Mouse (Mus musculus) embryonic facial prominence, embryonic 15.5 days (tissue): ENCODE measurements around the gene Sgk1. TPM values are rescaled to one million over a fixed set of nuclear protein-coding genes. Genes with fewer than 3 reads are reported as not detected.

ENCODE experiments used
- ATAC-seq: fragments of 200-750 bp; cut with Nextera tagmentation; 2 replicates; pipeline ENCODE4 v1.8.0; 2017; ENCODE audit warnings: low read depth, moderate TSS enrichment; ENCODE audit not compliant: insufficient number of reproducible peaks, low FRiP score, low TSS enrichment
- H3K27ac ChIP-seq: fragments of 300-500 bp; sonication (generic); replicated peaks from 2 replicates; pipeline ENCODE4 v1.5.1; 2015; ENCODE audit warnings: mild to moderate bottlenecking, inconsistent platforms
- H3K27me3 ChIP-seq: fragments of 300-500 bp; sonication (generic); 2 replicates; pipeline ENCODE4 v1.6.1; 2015; ENCODE audit warnings: inconsistent platforms
- H3K36me3 ChIP-seq: fragments of 300-500 bp; sonication (generic); 2 replicates; pipeline ENCODE4 v1.6.1; 2015; ENCODE audit warnings: mild to moderate bottlenecking, inconsistent platforms
- H3K4me1 ChIP-seq: fragments of 300-500 bp; sonication (generic); 2 replicates; pipeline ENCODE4 v1.6.1; 2015; ENCODE audit warnings: inconsistent platforms
- H3K4me2 ChIP-seq: fragments of 300-500 bp; sonication (generic); replicated peaks from 2 replicates; pipeline ENCODE4 v1.6.1; 2015; ENCODE audit warnings: mild to moderate bottlenecking, inconsistent platforms
- H3K4me3 ChIP-seq: fragments of 300-500 bp; sonication (generic); replicated peaks from 2 replicates; pipeline ENCODE4 v1.5.1; 2015; ENCODE audit warnings: mild to moderate bottlenecking, inconsistent platforms
- H3K9ac ChIP-seq: fragments of 300-500 bp; sonication (generic); 2 replicates; pipeline ENCODE4 v1.6.1; 2015; ENCODE audit warnings: inconsistent platforms
- H3K9me3 ChIP-seq: fragments of 300-500 bp; sonication (generic); replicated peaks from 2 replicates; pipeline ENCODE4 v1.6.1; 2016; ENCODE audit warnings: inconsistent platforms
- WGBS: fragments of 180-500 bp; shearing (Covaris S2); methylation state at CpG from one replicate; pipeline ENCODE4 v1.1.7; 2015; 5-methylcytosine and 5-hydroxymethylcytosine counted together
- polyA plus RNA-seq: library from polyadenylated mRNA; unstranded; fragments of >200 nt; fragmentation: Nextera tagmentation; extraction: Ambion mirVana; gene quantifications from 2 replicates; pipeline ENCODE4 v1.2.1, GENCODE M21; 2015

Sgk1 gene
- polyA plus RNA-seq, 1 experiment from 2014 or later, result 50.1 TPM

DNA sequence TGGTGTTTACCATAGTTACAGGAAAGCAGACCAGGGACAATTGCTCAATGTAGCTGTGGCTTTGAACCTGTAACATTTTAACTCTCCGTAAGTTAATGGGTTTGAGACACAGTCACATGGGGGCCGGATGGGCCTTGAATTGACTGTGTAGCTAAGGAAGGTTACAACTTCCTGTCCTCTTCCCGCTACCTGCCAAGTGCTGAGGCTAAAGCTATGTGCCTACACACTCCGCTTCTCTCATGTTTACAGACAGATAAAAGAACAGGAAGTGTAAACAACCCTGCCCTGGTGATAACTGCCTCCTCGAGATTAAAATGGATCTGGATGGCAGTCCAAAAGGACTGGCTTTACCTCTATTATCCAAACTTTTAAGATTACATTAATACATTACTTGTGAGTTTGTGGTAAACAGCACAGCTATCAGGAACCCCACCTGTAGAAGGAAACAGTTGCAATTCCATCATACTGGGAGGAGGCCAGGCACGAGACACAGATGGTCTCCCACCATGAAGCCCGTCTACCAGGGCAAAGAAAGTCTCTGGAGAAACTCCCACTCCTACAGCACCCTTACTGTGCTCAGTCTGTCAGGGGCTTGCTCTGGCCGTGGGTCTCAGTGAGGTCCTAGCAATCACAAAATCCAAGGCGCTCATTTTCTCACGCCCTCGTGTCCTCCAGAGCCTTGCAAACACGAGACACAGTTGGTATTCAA is 54.7 kb downstream of the Sgk1 start:
- no peaks in the 10 kb centered on the region for H3K9me3 ChIP-seq
- WGBS, result 37% methylated on average over 12 of the region's 12 CpGs
- H3K27me3 ChIP-seq, result no peaks in the 10 kb centered on the region
- H3K4me1 ChIP-seq, result peaks cover 15% of the 10 kb centered on the region
- no peaks in the 10 kb centered on the region for H3K36me3 ChIP-seq
- 0 out of 2 replicates have a peak overlapping the region, but pooled peaks have one; percentile 15 for H3K4me2 ChIP-seq
- no peak overlapping the region for H3K9ac ChIP-seq
- H3K27ac ChIP-seq, result peak overlapping the region; percentile 73
- H3K4me3 ChIP-seq, result 0 out of 2 replicates have a peak overlapping the region, but pooled peaks have one; percentile 8
- ATAC-seq, result no peak

DNA sequence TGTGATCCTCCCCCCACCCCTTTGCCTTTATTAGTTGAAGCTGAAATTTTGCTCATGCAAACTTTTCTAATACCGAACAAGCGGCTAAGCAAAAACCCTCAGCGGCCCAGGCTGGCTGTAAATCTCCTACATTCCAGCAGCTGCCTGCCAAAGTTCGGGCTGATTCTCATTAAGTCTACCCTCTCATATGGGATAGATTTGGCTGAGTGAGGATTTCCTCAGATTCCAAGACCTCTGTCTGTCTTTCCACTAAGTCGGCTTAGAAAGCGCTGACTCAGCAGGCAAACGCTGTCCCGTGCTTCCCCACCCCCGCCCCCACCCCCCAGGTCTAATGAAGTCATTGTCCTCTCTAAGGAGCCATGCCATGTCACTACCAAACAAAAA is 55.2 kb downstream of the Sgk1 start:
- Histone ChIP-seq H3K27me3 (no peaks in the 10 kb centered on the region), H3K36me3 (no peaks in the 10 kb centered on the region), H3K4me1 (peaks cover 15% of the 10 kb centered on the region), H3K9ac (no peak overlapping the region), H3K4me2 (peak overlapping the region; percentile 15; the same call in 1 of the 2 replicates), H3K4me3 (peak overlapping the region; percentile 8; the same call in 1 of the 2 replicates), H3K27ac (peak overlapping the region; percentile 73), H3K9me3 (no peaks in the 10 kb centered on the region)
- peak; percentile 84; the same call in 1 of the 2 replicates for ATAC-seq
- WGBS, result 6% methylated on average over 9 of the region's 9 CpGs

DNA sequence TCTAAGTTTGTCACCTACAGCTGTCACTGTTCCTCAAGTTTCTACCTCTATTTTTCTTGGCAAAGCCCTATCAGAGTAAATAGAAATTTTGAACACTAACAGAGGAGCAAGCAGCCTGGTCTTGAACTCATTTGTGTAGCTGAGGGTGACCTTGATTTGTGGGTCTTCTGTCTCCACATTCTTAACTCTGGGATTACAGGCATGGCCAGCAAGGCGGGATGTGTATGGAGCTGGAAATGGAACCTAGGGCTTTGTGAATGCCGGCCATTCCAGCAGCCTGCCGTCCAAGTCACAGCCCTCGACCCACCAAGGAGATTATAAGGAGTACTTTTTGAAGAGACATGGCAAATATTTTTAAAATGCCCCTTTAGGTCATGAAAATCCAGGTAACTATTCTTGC is 56.2 kb downstream of the Sgk1 start:
- no peak overlapping the region for H3K4me3 ChIP-seq
- H3K9me3 ChIP-seq, result no peaks in the 10 kb centered on the region
- H3K9ac ChIP-seq, result no peak overlapping the region
- H3K27me3 ChIP-seq, result no peaks in the 10 kb centered on the region
- WGBS, result 62% methylated on average over 4 of the region's 4 CpGs
- H3K36me3 ChIP-seq, result no peaks in the 10 kb centered on the region
- H3K4me1 ChIP-seq, result peaks cover 15% of the 10 kb centered on the region
- H3K27ac ChIP-seq, result no peak overlapping the region
- H3K4me2 ChIP-seq, result no peak overlapping the region
- ATAC-seq, result no peak

DNA sequence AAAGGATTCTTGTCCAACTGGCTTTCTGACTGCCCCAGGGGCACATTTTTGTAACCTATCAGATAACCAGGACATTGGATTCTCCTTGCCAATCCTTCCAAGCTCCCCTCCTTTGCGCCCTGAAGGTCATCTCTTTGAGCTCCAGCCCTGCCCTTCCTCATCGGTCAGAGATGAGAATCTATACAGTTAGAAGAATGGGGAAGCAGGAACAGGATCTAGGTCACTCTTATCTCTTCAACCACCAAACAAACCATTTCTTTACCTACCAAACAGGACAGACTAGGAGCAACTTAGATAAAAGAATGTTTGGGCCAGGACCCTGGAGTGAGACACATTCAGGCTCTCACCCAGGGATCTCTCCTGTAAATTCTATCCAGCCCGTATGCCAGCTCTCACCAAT is 59.3 kb downstream of the Sgk1 start:
- no peak overlapping the region for H3K4me2 ChIP-seq
- 49% methylated on average over 3 of the region's 3 CpGs for WGBS

DNA sequence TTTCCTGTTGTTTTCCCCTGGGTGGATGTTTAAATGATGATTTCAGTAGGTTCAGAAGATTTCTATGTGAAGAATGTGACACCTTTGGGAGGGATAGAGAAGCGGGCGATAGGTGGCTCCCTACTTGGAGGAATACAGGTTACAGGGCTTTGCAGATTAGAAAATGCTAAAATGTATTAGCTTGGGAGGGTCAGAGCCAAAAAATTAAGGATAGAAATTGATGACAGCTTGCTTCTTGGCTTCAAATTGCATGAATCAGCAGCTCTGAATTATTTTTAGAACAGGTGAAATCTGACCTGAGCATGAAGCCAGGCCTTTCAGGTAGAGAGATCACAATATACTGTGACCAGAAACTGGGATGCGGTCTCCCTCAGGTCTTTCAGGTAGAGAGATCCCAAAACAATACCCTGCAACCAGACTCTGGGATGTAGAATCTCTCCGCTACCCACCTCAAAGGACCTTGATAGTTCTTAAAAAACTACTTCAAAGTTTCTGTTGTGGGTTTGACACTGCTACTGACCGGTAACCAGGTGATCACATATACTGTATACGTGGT is 61.2 kb downstream of the Sgk1 start:
- Histone ChIP-seq H3K9ac (no peak overlapping the region), H3K9me3 (no peaks in the 10 kb centered on the region), H3K36me3 (no peaks in the 10 kb centered on the region), H3K4me2 (no peak overlapping the region), H3K27me3 (no peaks in the 10 kb centered on the region), H3K27ac (no peak overlapping the region), H3K4me3 (no peak overlapping the region), H3K4me1 (no peaks in the 10 kb centered on the region)
- 86% methylated on average over 6 of the region's 6 CpGs for WGBS
- no peak for ATAC-seq

More for the DNA sequence above, 59.3 kb downstream of the Sgk1 start:
- Histone ChIP-seq H3K27ac (no peak overlapping the region), H3K9ac (no peak overlapping the region), H3K36me3 (no peaks in the 10 kb centered on the region), H3K4me3 (no peak overlapping the region), H3K4me1 (peaks cover 15% of the 10 kb centered on the region), H3K27me3 (no peaks in the 10 kb centered on the region), H3K9me3 (no peaks in the 10 kb centered on the region)
- no peak for ATAC-seq

DNA sequence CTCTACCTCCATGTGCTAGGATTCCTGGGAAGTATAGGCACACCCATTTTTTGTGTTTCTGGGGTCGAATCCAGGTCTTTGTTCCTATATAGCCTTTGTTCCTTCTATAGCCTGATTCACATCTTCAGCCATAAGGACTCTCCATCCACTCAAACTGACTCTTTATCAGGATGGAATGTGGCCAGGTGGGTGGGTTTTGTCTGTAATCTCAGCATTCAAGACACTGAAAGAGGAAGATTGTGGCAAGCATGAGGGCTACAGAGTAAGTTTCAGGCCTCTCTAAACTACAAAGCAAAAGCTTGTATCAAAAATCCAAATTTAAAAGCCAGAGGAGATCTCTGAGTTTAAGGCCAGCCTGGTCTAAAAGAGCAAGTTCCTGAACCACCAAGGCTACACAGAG is 63.2 kb downstream of the Sgk1 start:
- no peak overlapping the region for H3K4me3 ChIP-seq
- no peaks in the 10 kb centered on the region for H3K36me3 ChIP-seq
- H3K4me2 ChIP-seq, result no peak overlapping the region
- no peaks in the 10 kb centered on the region for H3K27me3 ChIP-seq
- H3K27ac ChIP-seq, result no peak overlapping the region
- ATAC-seq, result no peak
- no peaks in the 10 kb centered on the region for H3K9me3 ChIP-seq
- no peaks in the 10 kb centered on the region for H3K4me1 ChIP-seq
- H3K9ac ChIP-seq, result no peak overlapping the region
- WGBS, result 76% methylated on average over 1 of the region's 1 CpGs

DNA sequence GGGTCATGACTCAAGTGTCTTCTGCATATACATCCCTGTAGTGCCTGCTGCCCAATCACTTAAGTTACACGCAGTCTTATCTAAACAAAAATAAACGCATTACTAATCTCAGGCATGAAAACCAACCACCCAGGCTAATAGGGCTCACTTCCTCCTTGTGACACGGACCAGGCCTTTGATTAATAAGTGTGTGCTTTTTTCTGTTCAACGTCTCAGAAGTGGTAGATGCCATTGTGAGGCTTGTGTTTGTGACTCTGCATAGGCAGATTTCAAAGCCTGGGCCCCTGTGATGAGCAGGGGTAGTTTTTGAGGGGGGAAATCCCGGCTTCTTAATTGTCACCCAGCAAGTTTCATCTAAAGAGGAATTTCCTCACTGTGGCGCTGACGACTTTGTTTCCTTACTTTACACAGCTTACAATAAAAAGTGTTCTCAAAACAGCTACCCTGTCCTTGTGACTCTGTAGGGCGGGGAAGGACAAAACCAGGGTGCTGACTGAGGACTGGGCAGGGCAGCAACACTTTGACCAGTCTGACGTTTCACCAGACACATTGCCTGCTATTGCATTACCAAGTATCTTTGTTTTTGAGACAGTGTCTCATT is 64.9 kb downstream of the Sgk1 start:
- ATAC-seq, result no peak
- H3K27ac ChIP-seq, result no peak overlapping the region
- WGBS, result 71% methylated on average over 9 of the region's 9 CpGs
- H3K9ac ChIP-seq, result no peak overlapping the region
- no peak overlapping the region for H3K4me3 ChIP-seq
- no peaks in the 10 kb centered on the region for H3K4me1 ChIP-seq
- no peaks in the 10 kb centered on the region for H3K36me3 ChIP-seq
- H3K9me3 ChIP-seq, result no peaks in the 10 kb centered on the region
- H3K27me3 ChIP-seq, result no peaks in the 10 kb centered on the region
- H3K4me2 ChIP-seq, result no peak overlapping the region

DNA sequence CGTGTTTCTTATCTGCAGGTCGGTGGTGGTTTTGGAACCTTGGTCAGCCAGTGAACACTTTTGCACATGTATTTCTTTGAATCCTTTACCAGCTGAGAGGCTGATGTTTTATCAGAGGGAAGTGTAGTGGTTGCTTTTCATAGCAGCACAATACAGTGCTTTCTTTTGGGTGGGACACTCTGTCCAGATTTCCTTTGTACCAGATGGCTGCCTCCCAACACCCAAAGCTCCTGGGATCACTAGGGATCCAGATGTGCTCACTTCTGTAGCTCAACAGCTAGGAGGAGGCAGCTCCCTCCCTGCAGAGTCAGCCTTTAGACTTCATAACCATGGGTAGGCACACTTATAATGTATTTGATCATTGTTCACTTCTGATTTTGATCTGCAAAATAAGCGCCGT is 70.5 kb downstream of the Sgk1 start:
- Histone ChIP-seq H3K9me3 (no peaks in the 10 kb centered on the region), H3K36me3 (no peaks in the 10 kb centered on the region), H3K4me1 (no peaks in the 10 kb centered on the region), H3K4me3 (no peak overlapping the region), H3K27ac (no peak overlapping the region), H3K9ac (no peak overlapping the region), H3K4me2 (no peak overlapping the region), H3K27me3 (no peaks in the 10 kb centered on the region)
- 67% methylated on average over 4 of the region's 4 CpGs for WGBS
- no peak for ATAC-seq

DNA sequence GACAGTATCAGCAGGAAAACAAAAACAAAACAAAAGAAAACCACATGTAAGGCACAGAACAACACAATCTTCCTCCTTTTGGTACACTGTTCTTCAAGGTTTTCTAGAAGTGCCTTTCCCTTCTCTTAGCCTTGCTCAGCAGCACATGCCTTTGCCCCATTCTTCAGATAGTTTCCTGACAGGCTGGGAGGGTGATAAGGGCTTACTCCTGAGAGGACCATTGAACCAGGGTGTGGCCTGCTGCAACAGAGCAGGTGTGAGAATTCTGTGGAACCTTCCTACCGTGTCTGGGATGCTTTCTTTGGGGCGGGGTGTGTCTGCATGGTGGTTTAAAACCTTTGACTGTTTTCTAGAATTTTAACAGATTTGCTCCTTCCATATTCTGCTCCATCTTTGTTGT is 79.1 kb downstream of the Sgk1 start:
- Histone ChIP-seq H3K9me3 (no peaks in the 10 kb centered on the region), H3K27me3 (no peaks in the 10 kb centered on the region), H3K27ac (no peak overlapping the region), H3K4me2 (no peak overlapping the region), H3K36me3 (no peaks in the 10 kb centered on the region), H3K4me1 (no peaks in the 10 kb centered on the region), H3K4me3 (no peak overlapping the region), H3K9ac (no peak overlapping the region)
- ATAC-seq, result no peak
- WGBS, result 69% methylated on average over 2 of the region's 2 CpGs

DNA sequence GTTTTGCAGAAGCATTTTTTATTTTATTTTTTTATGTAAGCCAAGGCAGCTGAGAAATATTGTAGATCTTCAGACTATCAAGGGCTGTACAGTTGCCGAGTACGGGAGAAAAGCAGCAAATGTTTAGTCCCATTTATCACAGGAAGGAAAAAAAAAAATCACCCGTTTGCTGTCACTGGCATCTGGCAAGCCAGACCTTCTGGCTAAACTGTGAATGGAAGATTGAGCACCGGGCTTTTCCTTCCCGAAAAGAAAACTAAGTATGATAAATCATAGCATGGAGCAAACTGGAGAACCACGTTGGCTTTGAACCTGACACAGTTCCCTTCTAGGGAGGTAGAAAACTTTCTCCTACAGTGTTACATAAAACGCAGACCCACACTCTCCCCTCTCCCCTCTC is 81.0 kb downstream of the Sgk1 start:
- H3K27ac ChIP-seq, result no peak overlapping the region
- H3K27me3 ChIP-seq, result no peaks in the 10 kb centered on the region
- H3K4me1 ChIP-seq, result no peaks in the 10 kb centered on the region
- no peak for ATAC-seq
- no peak overlapping the region for H3K4me3 ChIP-seq
- no peak overlapping the region for H3K9ac ChIP-seq
- 68% methylated on average over 7 of the region's 7 CpGs for WGBS
- no peaks in the 10 kb centered on the region for H3K9me3 ChIP-seq
- H3K4me2 ChIP-seq, result no peak overlapping the region
- H3K36me3 ChIP-seq, result no peaks in the 10 kb centered on the region

DNA sequence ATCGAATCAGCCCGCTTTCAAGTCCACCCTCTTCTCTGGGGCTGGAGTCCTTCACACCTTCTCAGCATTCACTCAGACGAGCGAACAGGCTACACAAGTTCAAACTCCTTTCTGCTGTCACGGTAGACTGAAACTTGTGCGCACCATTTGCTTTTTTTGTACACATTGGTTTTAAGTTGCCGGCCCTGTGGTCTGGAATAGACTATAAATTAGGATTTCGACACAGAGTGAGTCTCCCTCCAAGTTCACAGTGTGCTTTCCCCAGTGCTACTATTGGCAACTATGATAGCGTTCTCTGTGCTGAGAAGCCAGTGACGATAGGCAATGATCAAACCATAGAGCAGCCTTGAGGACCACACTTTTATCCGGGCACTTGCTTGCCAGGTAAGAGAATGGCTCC is 91.7 kb downstream of the Sgk1 start:
- 80% methylated on average over 11 of the region's 11 CpGs for WGBS

More for the DNA sequence above, 91.7 kb downstream of the Sgk1 start:
- no peaks in the 10 kb centered on the region for H3K27me3 ChIP-seq
- H3K27ac ChIP-seq, result no peak overlapping the region
- H3K4me2 ChIP-seq, result no peak overlapping the region
- H3K4me3 ChIP-seq, result no peak overlapping the region
- no peaks in the 10 kb centered on the region for H3K4me1 ChIP-seq
- no peaks in the 10 kb centered on the region for H3K9me3 ChIP-seq
- no peak for ATAC-seq
- no peak overlapping the region for H3K9ac ChIP-seq
- H3K36me3 ChIP-seq, result no peaks in the 10 kb centered on the region
